Mouse (Mus musculus) C2C12 (cell line): ENCODE results near the gene Tyk2. TPM values are rescaled to one million over a fixed set of nuclear protein-coding genes. Genes with fewer than 3 reads are reported as not detected.

Source experiments
- H3K27me3 ChIP-seq: one replicate; pipeline ENCODE4 v1.6.1; 2011; ENCODE audit not compliant: control insufficient read depth, insufficient read depth, insufficient read length
- H3K36me3 ChIP-seq: one replicate; pipeline ENCODE4 v1.6.1; 2011; ENCODE audit not compliant: control insufficient read depth, insufficient read depth
- H3K4me3 ChIP-seq: one replicate; pipeline ENCODE4 v1.5.1; 2011; ENCODE audit warnings: mild to moderate bottlenecking, control low read depth; ENCODE audit not compliant: poor library complexity, insufficient read depth, severe bottlenecking
- H3K79me2 ChIP-seq: one replicate; pipeline ENCODE4 v1.6.1; 2011; ENCODE audit not compliant: control insufficient read depth, insufficient read depth
- H3K79me3 ChIP-seq: one replicate; pipeline ENCODE4 v1.6.1; 2011; ENCODE audit warnings: low read depth, control low read depth
- H3ac ChIP-seq: one replicate; pipeline ENCODE3; 2011; ENCODE audit warnings: low read depth; ENCODE audit not compliant: control insufficient read depth, insufficient read length
- CEBPB ChIP-seq: IDR thresholded peaks from one replicate; pipeline ENCODE4 v1.6.1; 2011; ENCODE audit warnings: low read depth, mild to moderate bottlenecking, control low read depth, moderate library complexity
- CTCF ChIP-seq: IDR thresholded peaks from one replicate; pipeline ENCODE4 v1.5.1; 2011; ENCODE audit not compliant: control insufficient read depth, insufficient read depth, insufficient read length
- FOSL1 ChIP-seq: IDR thresholded peaks from one replicate; pipeline ENCODE4 v1.8.0; 2011; ENCODE audit warnings: mild to moderate bottlenecking, low read length; ENCODE audit not compliant: poor library complexity, insufficient read depth, severe bottlenecking
- MAX ChIP-seq: IDR thresholded peaks from one replicate; pipeline ENCODE4 v1.6.1; 2011; ENCODE audit warnings: mild to moderate bottlenecking, control low read depth
- MYOD1 ChIP-seq: IDR thresholded peaks from one replicate; pipeline ENCODE4 v1.6.1; 2011; ENCODE audit warnings: low read depth; ENCODE audit not compliant: control insufficient read depth, insufficient read length
- MYOG ChIP-seq: IDR thresholded peaks from one replicate; pipeline ENCODE4 v1.6.1; 2011; ENCODE audit not compliant: control insufficient read depth, insufficient read length; ENCODE audit errors: extremely low read depth
- USF1 ChIP-seq: IDR thresholded peaks from one replicate; pipeline ENCODE4 v1.6.1; 2011; ENCODE audit warnings: low read depth, mild to moderate bottlenecking, control low read depth, moderate library complexity
- polyA plus RNA-seq: library from polyadenylated mRNA; unstranded; fragments of >200 nt; fragmentation: generic; extraction: Trizol; gene quantifications from one replicate; pipeline ENCODE4 v1.2.1, GENCODE M21; 2012; ENCODE audit warnings: missing spikeins

The Tyk2 gene
- polyA plus RNA-seq, 1 experiment: 8.7 TPM

GRCm38 (mm10) chr9:21114190-21114589 is 16.9 kb downstream of the Tyk2 start:
- H3K79me2 ChIP-seq: no peaks in the 10 kb centered on the region
- TF ChIP-seq MAX (no peak), FOSL1 (no peak), USF1 (no peak), MYOD1 (no peak), CTCF (no peak), CEBPB (no peak), MYOG (no peak)
- H3K36me3 ChIP-seq: no peaks in the 10 kb centered on the region
- H3K79me3 ChIP-seq: no peaks in the 10 kb centered on the region
- H3ac ChIP-seq: no peak overlapping the region
- H3K27me3 ChIP-seq: no peaks in the 10 kb centered on the region
- no peak overlapping the region for H3K4me3 ChIP-seq

GRCm38 (mm10) chr9:21113751-21114150 is 17.3 kb downstream of the Tyk2 start:
- H3ac ChIP-seq: no peak overlapping the region
- H3K36me3 ChIP-seq: no peaks in the 10 kb centered on the region
- H3K4me3 ChIP-seq: no peak overlapping the region
- no peaks in the 10 kb centered on the region for H3K27me3 ChIP-seq
- no peaks in the 10 kb centered on the region for H3K79me3 ChIP-seq
- TF ChIP-seq MYOG (no peak), CEBPB (no peak), MYOD1 (no peak), MAX (no peak)
- H3K79me2 ChIP-seq: no peaks in the 10 kb centered on the region

GRCm38 (mm10) chr9:21107607-21108237 is 23.3 kb downstream of the Tyk2 start:
- H3K27me3 ChIP-seq: no peaks in the 10 kb centered on the region
- TF ChIP-seq MAX (no peak), CEBPB (no peak), MYOG (no peak), FOSL1 (no peak)
- no peak overlapping the region for H3ac ChIP-seq
- H3K36me3 ChIP-seq: no peaks in the 10 kb centered on the region
- no peaks in the 10 kb centered on the region for H3K79me2 ChIP-seq
- H3K79me3 ChIP-seq: no peaks in the 10 kb centered on the region
- H3K4me3 ChIP-seq: no peak overlapping the region

- TF ChIP-seq CTCF (no peak), FOSL1 (no peak), MYOG (no peak), USF1 (no peak), CEBPB (no peak), MYOD1 (no peak), MAX (no peak)
- no peaks in the 10 kb centered on the region for H3K79me3 ChIP-seq
- H3K4me3 ChIP-seq: no peak overlapping the region
- no peak overlapping the region for H3ac ChIP-seq
- H3K79me2 ChIP-seq: no peaks in the 10 kb centered on the region
- H3K36me3 ChIP-seq: no peaks in the 10 kb centered on the region
- no peaks in the 10 kb centered on the region for H3K27me3 ChIP-seq
These were observed 25.1 kb downstream of the Tyk2 start for GRCm38 (mm10) chr9:21105760-21106564.

GRCm38 (mm10) chr9:21104814-21105213 is 26.2 kb downstream of the Tyk2 start:
- H3K36me3 ChIP-seq: no peaks in the 10 kb centered on the region
- H3ac ChIP-seq: no peak overlapping the region
- H3K79me2 ChIP-seq: no peaks in the 10 kb centered on the region
- H3K79me3 ChIP-seq: no peaks in the 10 kb centered on the region
- TF ChIP-seq MYOG (no peak), MAX (no peak), FOSL1 (no peak), CEBPB (no peak), MYOD1 (no peak), USF1 (no peak), CTCF (no peak)
- no peaks in the 10 kb centered on the region for H3K27me3 ChIP-seq
- no peak overlapping the region for H3K4me3 ChIP-seq
